Mouse (Mus musculus): Measurements from ENCODE around the gene Gm10717.
"Not testable (repeated sequence)": the region's sequence is repeated elsewhere in the genome, so short reads cannot be mapped to it uniquely, and the experiment has no call there.

Gm10717 gene

DNA sequence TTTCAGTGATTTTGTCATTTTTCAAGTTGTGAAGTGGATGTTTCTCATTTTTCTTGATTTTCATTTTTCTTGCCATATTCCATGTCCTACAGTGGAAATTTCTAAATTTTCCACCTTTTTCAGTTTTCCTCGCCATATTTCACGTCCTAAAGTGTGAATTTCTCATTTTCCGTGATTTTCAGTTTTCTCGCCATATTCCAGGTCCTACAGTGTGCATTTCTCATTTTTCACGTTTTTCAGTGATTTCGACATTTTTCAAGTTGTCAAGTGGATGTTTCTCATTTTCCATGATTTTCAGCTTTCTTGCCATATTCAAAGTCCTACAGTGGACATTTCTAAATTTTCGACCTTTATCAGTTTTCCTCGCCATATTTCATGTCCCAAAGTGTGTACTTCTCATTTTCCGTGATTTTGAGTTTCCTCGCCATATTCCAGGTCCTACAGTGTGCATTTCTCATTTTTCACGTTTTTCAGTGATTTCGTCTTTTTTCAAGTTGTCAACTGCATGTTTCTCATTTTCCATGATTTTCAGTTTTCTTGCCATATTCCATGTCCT, at the start of gene Gm10717:
Gene Gm10717, plus strand, starts transcription at position 506 of the 556 bp plus-strand sequence.
- DNase-seq (ENCODE audit: low spot score), result peak; percentile 78

DNA sequence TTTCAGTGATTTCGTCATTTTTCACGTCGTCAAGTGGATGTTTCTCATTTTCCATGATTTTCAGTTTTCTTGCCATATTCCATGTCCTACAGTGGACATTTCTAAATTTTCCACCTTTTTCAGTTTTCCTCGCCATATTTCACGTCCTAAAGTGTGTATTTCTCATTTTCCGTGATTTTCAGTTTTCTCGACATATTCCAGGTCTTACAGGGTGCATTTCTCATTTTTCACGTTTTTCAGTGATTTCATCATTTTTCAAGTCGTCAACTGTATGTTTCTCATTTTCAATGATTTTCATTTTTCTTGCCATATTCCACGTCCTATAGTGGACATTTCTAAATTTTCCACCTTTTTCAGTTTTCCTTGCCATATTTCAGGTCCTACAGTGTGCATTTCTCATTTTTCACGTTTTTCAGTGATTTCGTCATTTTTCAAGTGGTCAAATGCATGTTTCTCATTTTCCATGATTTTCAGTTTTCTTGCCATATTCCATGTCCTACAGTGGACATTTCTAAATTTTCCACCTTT, 24.7 kb upstream of the Gm10717 start, which contains the start of gene Gm10722:
Gene Gm10722, plus strand, starts transcription at position 478 of the 528 bp plus-strand sequence.
- peak; percentile 59 for DNase-seq (ENCODE audit: low spot score)

DNA sequence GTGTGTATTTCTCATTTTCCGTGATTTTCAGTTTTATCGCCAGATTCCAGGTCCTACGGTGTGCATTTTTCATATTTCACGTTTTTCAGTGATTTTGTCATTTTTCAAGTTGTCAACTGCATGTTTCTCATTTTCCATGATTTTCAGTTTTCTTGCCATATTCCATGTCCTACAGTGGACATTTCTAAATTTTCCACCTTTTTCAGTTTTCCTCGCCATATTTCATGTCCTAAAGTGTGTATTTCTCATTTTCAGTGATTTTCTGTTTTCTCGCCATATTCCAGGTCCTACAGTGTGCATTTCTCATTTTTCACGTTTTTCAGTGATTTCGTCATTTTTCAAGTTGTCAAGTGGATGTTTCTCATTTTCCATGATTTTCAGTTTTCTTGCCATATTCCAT, 24.2 kb upstream of the Gm10717 start:
- peak; percentile 72 for DNase-seq (ENCODE audit: low spot score)

DNA sequence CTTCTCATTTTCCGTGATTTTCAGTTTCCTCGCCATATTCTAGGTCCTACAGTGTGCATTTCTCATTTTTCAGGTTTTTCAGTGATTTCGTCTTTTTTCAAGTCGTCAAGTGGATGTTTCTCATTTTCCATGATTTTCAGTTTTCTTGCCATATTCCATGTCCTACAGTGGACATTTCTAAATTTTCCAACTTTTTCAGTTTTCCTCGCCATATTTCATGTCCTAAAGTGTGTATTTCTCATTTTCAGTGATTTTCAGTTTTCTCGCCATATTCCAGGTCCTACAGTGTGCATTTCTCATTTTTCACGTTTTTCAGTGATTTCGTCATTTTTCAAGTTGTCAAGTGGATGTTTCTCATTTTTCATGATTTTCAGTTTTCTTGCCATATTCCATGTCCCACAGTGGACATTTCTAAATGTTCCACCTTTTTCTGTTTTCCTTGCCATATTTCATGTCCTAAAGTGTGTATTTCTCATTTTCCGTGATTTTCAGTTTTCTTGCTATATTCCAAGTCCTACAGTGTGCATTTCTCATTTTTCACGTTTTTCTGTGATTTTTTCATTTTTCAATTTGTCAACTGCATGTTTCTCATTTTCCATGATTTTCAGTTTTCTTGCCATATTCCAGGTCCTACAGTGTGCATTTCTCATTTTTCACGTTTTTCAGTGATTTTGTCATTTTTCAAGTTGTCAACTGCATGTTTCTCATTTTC, 23.1 kb upstream of the Gm10717 start:
- peak; percentile 100 for DNase-seq (ENCODE audit: low spot score)

DNA sequence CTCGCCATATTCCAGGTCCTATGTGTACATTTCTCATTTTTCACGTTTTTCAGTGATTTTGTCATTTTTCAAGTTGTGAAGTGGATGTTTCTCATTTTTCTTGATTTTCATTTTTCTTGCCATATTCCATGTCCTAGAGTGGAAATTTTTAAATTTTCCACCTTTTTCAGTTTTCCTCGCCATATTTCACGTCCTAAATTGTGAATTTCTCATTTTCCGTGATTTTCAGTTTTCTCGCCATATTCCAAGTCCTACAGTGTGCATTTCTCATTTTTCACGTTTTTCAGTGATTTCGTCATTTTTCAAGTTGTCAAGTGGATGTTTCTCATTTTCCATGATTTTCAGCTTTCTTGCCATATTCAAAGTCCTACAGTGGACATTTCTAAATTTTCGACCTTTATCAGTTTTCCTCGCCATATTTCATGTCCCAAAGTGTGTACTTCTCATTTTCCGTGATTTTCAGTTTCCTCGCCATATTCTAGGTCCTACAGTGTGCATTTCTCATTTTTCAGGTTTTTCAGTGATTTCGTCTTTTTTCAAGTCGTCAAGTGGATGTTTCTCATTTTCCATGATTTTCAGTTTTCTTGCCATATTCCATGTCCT, 22.3 kb upstream of the Gm10717 start, which contains the start of gene Gm11168:
Gene Gm11168, plus strand, starts transcription at position 553 of the 603 bp plus-strand sequence.
- not testable (repeated sequence) for DNase-seq (ENCODE audit: low spot score)

DNA sequence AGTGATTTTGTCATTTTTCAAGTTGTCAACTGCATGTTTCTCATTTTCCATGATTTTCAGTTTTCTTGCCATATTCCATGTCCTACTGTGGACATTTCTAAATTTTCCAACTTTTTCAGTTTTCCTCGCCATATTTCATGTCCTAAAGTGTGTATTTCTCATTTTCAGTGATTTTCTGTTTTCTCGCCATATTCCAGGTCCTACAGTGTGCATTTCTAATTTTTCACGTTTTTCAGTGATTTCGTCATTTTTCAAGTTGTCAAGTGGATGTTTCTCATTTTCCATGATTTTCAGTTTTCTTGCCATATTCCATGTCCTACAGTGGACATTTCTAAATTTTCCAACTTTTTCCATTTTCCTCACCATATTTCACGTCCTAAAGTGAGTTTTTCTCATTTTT, 19.0 kb upstream of the Gm10717 start:
- not testable (repeated sequence) for DNase-seq (ENCODE audit: low spot score)

DNA sequence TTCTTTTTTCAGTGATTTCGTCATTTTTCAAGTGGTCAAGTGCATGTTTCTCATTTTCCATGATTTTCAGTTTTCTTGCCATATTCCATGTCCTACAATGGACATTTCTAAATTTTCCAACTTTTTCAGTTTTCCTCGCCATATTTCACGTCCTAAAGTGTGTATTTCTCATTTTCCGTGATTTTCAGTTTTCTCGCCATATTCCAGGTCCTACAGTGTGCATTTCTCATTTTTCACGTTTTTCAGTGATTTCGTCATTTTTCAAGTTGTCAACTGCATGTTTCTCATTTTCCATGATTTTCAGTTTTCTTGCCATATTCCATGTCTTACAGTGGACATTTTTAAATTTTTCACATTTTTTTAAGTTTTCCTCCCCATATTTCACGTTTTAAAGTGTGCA, 18.6 kb upstream of the Gm10717 start:
- DNase-seq (ENCODE audit: low spot score), result peak; percentile 100

DNA sequence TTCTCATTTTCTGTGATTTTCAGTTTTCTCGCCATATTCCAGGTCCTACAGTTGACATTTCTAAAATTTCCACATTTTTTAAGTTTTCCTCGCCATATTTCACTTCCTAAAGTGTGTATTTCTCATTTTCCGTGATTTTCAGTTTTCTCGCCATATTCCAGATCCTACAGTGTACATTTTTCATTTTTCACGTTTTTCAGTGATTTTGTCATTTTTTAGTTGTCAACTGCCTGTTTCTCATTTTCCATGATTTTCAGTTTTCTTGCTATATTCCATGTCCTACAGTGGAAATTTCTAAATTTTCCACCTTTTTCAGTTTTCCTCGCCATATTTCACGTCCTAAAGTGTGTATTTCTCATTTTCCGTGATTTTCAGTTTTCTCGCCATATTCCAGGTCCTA, 17.9 kb upstream of the Gm10717 start:
- DNase-seq (ENCODE audit: low spot score), result not testable (repeated sequence)

DNA sequence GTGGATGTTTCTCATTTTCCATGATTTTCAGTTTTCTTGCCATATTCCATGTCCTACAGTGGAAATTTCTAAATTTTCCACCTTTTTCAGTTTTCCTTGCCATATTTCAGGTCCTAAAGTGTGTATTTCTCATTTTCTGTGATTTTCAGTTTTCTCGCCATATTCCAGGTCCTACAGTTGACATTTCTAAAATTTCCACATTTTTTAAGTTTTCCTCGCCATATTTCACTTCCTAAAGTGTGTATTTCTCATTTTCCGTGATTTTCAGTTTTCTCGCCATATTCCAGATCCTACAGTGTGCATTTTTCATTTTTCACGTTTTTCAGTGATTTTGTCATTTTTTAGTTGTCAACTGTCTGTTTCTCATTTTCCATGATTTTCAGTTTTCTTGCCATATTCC, 15.9 kb upstream of the Gm10717 start:
- not testable (repeated sequence) for DNase-seq (ENCODE audit: low spot score)

DNA sequence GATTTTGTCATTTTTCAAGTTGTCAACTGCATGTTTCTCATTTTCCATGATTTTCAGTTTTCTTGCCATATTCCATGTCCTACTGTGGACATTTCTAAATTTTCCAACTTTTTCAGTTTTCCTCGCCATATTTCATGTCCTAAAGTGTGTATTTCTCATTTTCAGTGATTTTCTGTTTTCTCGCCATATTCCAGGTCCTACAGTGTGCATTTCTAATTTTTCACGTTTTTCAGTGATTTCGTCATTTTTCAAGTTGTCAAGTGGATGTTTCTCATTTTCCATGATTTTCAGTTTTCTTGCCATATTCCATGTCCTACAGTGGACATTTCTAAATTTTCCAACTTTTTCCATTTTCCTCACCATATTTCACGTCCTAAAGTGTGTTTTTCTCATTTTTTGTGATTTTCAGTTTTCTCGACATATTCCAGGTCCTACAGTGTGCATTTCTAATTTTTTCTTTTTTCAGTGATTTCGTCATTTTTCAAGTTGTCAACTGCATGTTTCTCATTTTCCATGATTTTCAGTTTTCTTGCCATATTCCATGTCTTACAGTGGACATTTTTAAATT, 13.1 kb upstream of the Gm10717 start:
- DNase-seq (ENCODE audit: low spot score), result not testable (repeated sequence)

DNA sequence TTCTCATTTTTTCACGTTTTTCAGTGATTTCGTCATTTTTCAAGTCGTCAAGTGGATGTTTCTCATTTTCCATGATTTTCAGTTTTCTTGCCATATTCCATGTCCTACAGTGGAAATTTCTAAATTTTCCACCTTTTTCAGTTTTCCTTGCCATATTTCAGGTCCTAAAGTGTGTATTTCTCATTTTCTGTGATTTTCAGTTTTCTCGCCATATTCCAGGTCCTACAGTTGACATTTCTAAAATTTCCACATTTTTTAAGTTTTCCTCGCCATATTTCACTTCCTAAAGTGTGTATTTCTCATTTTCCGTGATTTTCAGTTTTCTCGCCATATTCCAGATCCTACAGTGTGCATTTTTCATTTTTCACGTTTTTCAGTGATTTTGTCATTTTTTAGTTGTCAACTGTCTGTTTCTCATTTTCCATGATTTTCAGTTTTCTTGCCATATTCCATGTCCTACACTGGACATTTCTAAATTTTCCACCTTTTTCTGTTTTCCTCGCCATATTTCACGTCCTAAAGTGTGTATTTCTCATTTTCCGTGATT, 12.4 kb upstream of the Gm10717 start, which contains the start of gene Gm10721:
Gene Gm10721, plus strand, starts transcription at position 408 of the 547 bp plus-strand sequence.
- DNase-seq (ENCODE audit: low spot score), result not testable (repeated sequence)

DNA sequence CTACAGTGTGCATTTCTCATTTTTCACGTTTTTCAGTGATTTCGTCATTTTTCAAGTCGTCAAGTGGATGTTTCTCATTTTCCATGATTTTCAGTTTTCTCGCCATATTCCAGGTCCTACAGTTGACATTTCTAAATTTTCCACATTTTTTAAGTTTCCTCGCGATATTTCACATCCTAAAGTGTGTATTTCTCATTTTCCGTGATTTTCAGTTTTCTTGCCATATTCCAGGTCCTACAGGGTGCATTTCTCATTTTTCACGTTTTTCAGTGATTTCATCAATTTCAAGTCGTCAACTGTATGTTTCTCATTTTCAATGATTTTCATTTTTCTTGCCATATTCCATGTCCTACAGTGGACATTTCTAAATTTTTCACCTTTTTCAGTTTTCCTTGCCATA, 9.9 kb upstream of the Gm10717 start, which contains the start of gene Gm10720:
Gene Gm10720, plus strand, starts transcription at position 301 of the 400 bp plus-strand sequence.
- not testable (repeated sequence) for DNase-seq (ENCODE audit: low spot score)

DNA sequence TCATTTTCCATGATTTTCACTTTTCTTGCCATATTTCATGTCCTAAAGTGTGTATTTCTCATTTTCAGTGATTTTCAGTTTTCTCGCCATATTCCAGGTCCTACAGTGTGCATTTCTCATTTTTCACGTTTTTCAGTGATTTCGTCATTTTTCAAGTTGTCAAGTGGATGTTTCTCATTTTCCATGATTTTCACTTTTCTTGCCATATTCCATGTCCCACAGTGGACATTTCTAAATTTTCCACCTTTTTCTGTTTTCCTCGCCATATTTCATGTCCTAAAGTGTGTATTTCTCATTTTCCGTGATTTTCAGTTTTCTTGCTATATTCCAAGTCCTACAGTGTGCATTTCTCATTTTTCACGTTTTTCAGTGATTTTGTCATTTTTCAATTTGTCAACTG, 9.3 kb upstream of the Gm10717 start:
- DNase-seq (ENCODE audit: low spot score), result peak; percentile 41

DNA sequence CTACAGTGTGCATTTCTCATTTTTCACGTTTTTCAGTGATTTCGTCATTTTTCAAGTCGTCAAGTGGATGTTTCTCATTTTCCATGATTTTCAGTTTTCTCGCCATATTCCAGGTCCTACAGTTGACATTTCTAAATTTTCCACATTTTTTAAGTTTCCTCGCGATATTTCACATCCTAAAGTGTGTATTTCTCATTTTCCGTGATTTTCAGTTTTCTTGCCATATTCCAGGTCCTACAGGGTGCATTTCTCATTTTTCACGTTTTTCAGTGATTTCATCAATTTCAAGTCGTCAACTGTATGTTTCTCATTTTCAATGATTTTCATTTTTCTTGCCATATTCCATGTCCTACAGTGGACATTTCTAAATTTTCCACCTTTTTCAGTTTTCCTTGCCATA, 8.1 kb upstream of the Gm10717 start, which contains the start of gene Gm10719:
Gene Gm10719, plus strand, starts transcription at position 301 of the 400 bp plus-strand sequence.
- not testable (repeated sequence) for DNase-seq (ENCODE audit: low spot score)

DNA sequence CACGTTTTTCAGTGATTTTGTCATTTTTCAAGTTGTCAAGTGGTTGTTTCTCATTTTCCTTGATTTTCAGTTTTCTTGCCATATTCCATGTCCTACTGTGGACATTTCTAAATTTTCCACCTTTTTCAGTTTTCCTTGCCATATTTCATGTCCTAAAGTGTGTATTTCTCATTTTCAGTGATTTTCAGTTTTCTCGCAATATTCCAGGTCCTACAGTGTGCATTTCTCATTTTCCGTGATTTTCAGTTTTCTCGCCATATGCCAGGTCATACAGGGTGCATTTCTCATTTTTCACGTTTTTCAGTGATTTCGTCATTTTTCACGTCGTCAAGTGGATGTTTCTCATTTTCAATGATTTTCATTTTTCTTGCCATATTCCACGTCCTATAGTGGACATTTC, 6.3 kb upstream of the Gm10717 start:
- DNase-seq (ENCODE audit: low spot score), result peak; percentile 99

DNA sequence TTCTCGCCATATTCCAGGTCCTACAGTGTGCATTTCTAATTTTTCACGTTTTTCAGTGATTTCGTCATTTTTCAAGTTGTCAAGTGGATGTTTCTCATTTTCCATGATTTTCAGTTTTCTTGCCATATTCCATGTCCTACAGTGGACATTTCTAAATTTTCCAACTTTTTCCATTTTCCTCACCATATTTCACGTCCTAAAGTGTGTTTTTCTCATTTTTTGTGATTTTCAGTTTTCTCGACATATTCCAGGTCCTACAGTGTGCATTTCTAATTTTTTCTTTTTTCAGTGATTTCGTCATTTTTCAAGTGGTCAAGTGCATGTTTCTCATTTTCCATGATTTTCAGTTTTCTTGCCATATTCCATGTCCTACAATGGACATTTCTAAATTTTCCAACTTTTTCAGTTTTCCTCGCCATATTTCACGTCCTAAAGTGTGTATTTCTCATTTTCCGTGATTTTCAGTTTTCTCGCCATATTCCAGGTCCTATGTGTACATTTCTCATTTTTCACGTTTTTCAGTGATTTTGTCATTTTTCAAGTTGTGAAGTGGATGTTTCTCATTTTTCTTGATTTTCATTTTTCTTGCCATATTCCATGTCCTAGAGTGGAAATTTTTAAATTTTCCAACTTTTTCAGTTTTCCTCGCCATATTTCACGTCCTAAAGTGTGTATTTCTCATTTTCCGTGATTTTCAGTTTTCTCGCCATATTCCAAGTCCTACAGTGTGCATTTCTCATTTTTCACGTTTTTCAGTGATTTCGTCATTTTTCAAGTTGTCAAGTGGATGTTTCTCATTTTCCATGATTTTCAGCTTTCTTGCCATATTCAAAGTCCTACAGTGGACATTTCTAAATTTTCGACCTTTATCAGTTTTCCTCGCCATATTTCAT, 5.1 kb upstream of the Gm10717 start:
- peak; percentile 89 for DNase-seq (ENCODE audit: low spot score)

DNA sequence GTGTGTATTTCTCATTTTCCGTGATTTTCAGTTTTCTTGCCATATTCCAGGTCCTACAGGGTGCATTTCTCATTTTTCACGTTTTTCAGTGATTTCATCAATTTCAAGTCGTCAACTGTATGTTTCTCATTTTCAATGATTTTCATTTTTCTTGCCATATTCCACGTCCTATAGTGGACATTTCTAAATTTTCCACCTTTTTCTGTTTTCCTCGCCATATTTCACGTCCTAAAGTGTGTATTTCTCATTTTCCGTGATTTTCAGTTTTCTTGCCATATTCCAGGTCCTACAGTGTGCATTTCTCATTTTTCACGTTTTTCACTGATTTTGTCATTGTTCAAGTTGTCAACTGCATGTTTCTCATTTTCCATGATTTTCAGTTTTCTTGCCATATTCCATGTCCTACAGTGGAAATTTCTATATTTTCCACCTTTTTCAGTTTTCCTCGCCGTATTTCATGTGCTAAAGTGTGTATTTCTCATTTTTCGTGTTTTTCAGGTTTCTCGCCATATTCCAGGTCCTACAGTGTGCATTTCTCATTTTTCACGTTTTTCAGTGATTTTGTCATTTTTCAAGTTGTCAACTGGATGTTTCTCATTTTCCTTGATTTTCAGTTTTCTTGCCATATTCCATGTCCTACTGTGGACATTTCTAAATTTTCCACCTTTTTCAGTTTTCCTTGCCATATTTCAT, 2.8 kb upstream of the Gm10717 start:
- peak; percentile 95 for DNase-seq (ENCODE audit: low spot score)

DNA sequence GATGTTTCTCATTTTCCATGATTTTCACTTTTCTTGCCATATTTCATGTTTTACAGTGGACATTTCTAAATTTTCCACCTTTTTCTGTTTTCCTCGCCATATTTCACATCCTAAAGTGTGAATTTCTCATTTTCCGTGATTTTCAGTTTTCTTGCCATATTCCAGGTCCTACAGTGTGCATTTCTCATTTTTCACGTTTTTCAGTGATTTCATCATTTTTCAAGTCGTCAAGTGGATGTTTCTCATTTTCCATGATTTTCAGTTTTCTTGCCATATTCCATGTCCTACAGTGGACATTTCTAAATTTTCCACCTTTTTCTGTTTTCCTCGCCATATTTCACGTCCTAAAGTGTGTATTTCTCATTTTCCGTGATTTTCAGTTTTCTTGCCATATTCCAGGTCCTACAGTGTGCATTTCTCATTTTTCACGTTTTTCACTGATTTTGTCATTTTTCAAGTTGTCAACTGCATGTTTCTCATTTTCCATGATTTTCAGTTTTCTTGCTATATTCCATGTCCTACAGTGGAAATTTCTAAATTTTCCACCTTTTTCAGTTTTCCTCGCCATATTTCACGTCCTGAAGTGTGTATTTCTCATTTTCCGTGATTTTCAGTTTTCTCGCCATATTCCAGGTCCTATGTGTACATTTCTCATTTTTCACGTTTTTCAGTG, 1.8 kb upstream of the Gm10717 start, which contains the start of gene Gm10718:
Gene Gm10718, plus strand, starts transcription at position 236 of the 673 bp plus-strand sequence.
- DNase-seq (ENCODE audit: low spot score), result peak; percentile 88

DNA sequence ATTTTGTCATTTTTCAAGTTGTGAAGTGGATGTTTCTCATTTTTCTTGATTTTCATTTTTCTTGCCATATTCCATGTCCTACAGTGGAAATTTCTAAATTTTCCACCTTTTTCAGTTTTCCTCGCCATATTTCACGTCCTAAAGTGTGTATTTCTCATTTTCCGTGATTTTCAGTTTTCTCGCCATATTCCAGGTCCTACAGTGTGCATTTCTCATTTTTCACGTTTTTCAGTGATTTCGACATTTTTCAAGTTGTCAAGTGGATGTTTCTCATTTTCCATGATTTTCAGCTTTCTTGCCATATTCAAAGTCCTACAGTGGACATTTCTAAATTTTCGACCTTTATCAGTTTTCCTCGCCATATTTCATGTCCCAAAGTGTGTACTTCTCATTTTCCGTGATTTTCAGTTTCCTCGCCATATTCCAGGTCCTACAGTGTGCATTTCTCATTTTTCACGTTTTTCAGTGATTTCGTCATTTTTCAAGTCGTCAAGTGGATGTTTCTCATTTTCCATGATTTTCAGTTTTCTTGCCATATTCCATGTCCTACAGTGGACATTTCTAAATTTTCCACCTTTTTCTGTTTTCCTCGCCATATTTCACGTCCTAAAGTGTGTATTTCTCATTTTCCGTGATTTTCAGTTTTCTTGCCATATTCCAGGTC, 1.1 kb upstream of the Gm10717 start:
- peak; percentile 100 for DNase-seq (ENCODE audit: low spot score)

Measured in spleen, adult 12 weeks (tissue).